Mouse (Mus musculus) cortical plate, adult 2 months (tissue): ENCODE measurements around the gene Fam69b.

Source experiments
- CTCF ChIP-seq: fragments of 200-500 bp; IDR thresholded peaks from 2 replicates; pipeline ENCODE4 v1.5.1; 2011; ENCODE audit warnings: mild to moderate bottlenecking, control low read depth, low read length; ENCODE audit not compliant: insufficient read depth; ENCODE audit errors: extremely low read depth
- POLR2A ChIP-seq: fragments of 200-500 bp; IDR thresholded peaks from 2 replicates; pipeline ENCODE4 v1.6.1; 2011; ENCODE audit warnings: mild to moderate bottlenecking, low read length, control low read depth; ENCODE audit not compliant: insufficient read depth; ENCODE audit errors: extremely low read depth

DNA sequence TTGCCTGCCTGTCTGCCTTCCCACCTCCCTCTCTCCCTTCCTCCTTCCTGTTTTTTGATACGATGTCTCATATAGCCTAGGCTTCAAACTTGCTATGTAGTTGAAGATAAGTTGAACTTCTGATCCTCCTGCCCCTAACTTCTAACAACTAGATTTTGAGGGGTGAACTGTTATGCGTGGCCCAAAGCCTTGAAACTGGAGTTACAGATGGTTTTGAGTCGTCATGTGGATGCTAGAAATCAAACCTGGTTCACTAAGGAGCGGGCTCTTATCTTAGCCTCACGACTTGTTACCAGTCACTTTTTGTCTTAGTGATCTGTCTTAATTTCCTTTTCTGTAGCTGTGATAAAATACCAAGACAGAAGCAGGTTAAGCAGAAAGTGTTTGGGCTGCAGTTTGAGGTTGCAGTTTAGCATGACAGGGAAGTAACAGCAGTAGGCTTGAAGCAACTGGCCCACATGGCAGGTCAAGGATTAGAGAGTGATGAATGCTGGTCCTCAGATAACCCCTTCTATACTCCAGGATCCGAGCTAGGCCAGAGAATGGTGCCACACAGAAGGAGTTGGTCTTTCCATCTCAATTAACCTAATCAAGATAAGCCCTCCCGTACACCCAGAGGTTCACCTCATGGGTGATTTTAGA lies 12.9 kb downstream of the Fam69b start:
- no peak for TF ChIP-seq CTCF
- TF ChIP-seq POLR2A, result no peak
